Mouse (Mus musculus) lung, postnatal 10 days (tissue): ENCODE results near the gene Pde6d.
A peak's percentile ranks its signal among the peaks of the same experiment; 100 is the strongest.
"Not testable (repeated sequence)": the region's sequence is repeated elsewhere in the genome, so short reads cannot be mapped to it uniquely, and the experiment has no call there.

Experiments used
- DNase-seq: peaks from one replicate; pipeline ENCODE4 v3.0.0; 2021

Pde6d gene

GRCm38 (mm10) chr1:86525499-86526115 is 56.8 kb downstream of the Pde6d start:
- peak; percentile 79 for DNase-seq

- DNase-seq, result peak; percentile 100
Measured at GRCm38 (mm10) chr1:86524619-86525498, 57.6 kb downstream of the Pde6d start.

GRCm38 (mm10) chr1:86523776-86524618 is 58.4 kb downstream of the Pde6d start:
- no peak for DNase-seq

DNA sequence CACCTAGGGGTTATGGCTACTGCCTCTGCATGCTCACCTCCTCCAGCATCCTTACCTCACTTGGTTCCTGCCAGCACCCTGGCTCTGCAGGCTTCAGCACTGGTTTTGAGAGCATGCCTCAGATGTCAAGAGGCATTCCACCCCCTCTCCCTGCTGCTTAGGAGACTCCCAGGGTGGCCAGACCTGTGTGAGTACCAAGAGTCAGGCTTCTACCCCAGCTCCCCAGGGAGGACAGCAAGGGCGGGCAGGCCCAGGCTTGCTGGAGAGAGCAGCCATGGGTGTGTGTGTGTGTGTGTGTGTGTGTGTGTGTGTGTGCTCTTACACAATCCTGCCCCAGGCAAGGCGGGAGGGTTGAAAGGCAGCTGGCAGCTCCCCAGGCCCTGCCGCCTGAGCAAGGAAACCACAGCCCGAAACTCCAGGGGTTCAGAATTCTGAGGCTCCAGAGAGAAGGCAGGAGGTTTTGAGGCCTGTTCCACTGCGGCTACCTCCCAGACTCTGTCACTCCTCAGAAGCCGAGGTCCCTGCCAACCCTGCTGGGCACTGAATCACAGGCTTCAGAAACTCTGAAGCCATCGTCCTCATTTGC is 60.0 kb downstream of the Pde6d start:
- peak; percentile 74 for DNase-seq

DNA sequence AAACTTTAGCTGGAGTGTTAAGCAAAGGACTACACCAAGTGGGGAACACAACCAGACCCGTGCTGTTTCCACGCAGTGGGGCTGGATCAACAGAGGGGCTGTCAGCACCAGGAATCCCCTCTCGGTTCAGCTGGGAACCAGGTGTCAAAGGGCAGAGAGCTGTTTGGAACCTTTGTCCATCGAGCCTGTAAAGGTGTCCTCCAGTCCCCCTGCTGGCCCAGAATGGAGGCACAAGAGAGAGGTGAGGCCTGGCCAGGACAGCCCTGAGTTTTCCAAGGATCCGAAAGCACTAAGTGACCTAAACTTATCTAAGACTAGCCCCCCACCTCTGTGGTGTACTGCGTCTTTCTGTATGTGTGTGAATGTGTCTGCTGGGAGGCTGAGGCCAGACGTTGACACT is 62.1 kb downstream of the Pde6d start:
- DNase-seq, result peak; percentile 71

DNA sequence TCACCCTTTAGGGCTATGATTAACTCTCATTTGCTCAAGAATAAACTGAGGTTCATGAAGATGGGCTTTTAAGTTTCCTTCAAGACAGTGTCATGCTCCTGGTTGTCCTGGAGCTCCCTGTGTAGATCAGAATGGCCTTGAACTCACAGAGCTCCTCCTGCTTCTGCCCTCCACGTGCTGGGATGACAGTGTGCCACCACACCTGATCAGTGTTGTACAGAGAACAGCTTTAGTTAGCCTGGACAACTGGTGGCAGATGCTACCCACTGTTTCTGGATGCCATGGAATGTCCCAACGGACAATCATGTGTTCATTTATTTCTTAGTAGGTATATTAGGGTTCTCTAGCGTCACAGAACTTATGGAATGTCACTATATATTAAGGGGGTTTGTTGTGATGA is 65.4 kb downstream of the Pde6d start:
- no peak for DNase-seq

GRCm38 (mm10) chr1:86515715-86516410 is 66.6 kb downstream of the Pde6d start:
- DNase-seq, result no peak

- DNase-seq, result not testable (repeated sequence)
Measured at GRCm38 (mm10) chr1:86513031-86513430, 69.4 kb downstream of the Pde6d start.

- no peak for DNase-seq
Measured at GRCm38 (mm10) chr1:86512154-86512720, 70.2 kb downstream of the Pde6d start.

DNA sequence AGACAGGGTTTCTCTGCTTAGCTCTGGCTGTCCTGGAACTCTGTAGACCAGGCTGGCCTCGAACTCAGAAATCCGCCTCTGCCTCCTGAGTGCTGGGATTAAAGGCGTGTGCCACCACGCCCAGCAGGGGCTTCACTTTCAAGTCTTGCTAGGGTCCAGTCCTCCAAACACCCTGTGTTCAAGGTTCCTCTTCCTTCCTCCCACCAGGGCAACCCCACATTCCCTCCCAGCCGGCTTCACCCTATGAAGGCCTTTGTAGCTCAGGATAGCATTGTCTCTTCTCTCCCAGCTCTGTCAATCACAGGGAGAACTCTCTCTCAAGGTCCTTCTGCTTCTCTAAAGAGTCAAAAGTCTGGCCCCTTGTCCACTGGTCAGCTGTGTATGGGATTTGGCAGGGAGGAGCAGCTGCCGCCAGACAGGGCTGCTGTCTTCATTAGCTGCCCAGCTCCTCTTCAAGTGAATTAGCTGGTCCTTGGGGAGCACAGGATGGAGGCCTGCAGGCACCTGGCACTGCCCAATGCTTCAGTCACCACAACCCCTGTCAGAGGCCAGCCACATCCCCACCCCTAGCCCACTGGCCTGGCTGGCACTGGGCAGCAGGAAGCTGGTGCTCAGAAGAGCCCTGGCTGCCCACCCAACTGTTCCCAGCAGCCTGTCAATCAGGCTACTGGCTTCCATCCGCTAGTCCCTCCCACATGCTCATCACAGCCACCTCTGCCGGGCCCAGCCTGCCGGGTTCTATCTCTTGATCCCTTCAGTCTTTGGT is 71.6 kb downstream of the Pde6d start:
- no peak for DNase-seq

GRCm38 (mm10) chr1:86510266-86510665 is 72.2 kb downstream of the Pde6d start:
- no peak for DNase-seq

DNA sequence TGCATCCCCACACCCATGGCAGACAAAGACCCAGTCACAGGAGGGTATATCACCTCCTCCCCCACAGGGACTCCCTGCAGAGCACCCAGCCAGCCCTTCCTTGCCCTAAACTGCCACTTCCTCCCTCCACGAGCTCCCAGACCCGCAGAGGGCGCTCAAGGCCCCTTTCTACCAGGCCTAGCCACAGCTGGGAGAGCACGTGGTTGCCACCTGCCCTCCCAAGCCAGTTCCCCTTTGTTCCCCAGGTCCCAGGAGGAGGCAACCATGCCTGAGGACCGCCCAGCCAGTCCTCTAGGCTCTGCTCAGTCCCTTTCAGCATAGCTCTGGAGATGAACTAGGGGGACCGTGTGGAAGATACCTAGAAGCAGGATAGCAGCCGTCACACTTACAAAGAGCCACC is 73.0 kb downstream of the Pde6d start:
- peak; percentile 94 for DNase-seq

DNA sequence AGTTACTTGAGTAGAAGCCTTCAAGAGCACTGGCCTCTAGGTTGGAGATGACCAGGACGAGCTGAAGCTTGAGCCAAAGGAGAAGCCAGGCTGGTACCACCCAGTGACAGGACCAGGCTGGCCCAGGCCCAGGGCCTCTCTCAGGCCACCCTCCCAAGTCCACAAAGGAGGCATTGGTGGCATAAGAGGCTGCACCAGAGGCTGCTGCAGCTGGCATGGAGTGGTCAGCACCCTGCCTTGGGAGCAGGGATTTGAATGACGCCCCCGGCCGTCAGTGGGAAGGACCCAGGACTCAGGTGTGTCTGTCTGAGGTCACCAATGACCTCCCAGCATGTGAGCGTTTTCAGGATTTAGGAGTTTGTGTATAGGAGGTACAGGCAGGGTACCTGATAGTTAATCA is 74.6 kb downstream of the Pde6d start:
- DNase-seq, result no peak

GRCm38 (mm10) chr1:86506420-86506819 is 76.0 kb downstream of the Pde6d start:
- DNase-seq, result no peak

DNA sequence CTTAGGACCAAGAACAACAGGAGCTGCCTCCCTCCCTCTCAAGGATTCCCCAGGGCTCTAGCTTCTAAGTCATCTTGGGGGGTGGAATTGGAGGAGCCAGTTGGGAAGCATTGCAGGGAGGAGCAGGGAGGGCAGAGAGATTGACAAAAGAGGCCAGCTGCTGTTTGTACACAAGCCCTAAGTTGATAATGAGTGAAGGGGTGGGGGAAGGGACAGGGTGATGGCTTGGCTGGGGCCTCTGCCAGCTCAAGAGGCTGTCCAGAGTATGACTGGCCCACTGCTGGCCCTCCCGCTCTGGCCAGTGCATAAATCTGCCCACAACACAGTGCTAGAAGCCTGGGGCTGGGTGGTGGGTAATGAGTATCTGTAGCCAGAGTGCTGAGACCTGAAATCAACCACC is 77.0 kb downstream of the Pde6d start:
- DNase-seq, result peak; percentile 81

DNA sequence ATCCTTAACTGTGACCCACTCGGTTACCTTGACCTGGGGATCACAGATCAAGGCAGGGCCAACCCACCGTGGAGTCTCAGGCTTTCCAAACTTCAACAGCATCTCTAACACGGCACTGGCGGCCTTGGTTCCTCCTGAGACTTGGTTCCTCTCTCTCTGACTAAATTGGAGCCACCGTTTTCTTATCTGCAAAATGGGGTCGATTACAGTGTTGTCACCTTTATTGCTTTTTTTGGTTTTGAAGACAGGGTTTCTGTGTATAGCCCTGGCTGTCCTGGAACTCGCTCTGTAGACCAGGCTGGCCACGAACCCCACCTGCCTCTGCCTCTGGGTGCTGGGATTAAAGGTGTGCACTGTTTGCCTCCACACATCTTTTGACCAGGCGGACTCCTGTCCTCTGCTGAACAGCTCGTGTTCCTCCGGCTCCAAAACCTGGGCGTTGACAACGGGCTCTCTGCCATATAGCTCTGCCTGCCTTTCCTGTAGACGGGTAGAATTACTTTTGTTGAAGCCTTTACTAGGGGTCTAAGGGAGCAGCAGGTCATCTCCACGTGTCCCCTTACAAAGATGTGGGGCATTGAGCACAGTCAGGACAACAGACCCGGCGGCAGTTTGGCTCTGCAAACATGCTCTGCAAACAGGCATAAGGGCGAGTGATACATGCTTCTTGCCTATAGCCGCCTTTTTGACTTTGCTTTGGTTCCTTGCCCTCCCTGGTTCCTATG is 77.6 kb downstream of the Pde6d start:
- peak; percentile 66 for DNase-seq

DNA sequence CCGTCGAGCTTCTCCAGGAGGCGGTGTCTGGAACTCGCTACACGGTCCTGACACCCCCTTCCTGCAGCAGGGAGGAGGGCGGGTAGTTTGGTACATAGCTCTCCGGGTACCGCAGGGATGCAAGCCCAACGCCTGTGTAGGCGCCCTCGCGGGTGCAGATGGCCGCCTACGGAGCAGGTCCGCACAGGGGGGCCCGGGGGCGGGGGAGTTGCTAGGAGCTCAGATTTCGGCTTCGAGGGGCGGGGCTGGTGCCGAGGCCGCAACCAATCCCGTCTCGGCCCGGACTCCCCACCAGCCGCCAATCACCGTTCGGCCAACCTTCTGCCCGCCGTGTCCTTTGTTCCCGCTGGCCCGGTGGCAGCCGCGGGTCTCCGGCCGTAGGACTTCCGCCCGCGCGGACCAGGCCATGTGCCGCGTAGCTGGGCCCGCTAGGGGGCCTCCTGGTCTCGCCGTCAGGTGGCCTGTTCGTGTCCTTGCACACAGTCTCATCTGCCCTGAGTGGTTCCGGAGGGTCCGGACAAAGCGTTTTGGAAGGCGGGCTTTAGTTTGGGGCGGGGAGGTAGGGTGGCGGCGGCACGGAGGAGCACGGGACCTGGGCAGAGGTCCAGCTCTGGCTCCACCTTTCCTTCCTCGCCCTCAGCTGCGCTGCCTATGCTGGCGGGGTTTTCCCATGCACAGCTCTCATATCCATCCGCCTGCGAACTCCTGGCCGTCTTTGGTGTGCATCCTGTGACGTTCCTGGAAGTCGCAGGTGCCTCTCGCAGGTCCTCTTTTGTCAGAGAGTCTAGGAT is 78.3 kb downstream of the Pde6d start:
- peak; percentile 98 for DNase-seq

- DNase-seq, result peak; percentile 60
Measured at GRCm38 (mm10) chr1:86503165-86503747, 79.2 kb downstream of the Pde6d start.
